Mouse (Mus musculus) G1E-ER4 (cell line): ENCODE data around the gene Gm21970. TPM values are rescaled to one million over a fixed set of nuclear protein-coding genes. Genes with fewer than 3 reads are reported as not detected.

Source experiments
- GATA1 ChIP-seq: IDR thresholded peaks from one replicate; pipeline ENCODE4 v1.8.0; 2012; ENCODE audit warnings: low read length, inconsistent platforms
- polyA plus RNA-seq: library from polyadenylated mRNA; stranded (reverse); fragments of >175 nt; gene quantifications from 2 replicates; pipeline ENCODE4 v1.2.3, GENCODE M21; 2012

Gm21970 gene
- polyA plus RNA-seq, 1 experiment = not detected

- TF ChIP-seq GATA1 = no peak
Observed at GRCm38 (mm10) chr16:91405640-91406584, 14.4 kb downstream of the Gm21970 start, which contains the start of gene Il10rb. Gene Il10rb (plus strand): TSS chr16:91406164.

GRCm38 (mm10) chr16:91406585-91407220 lies 15.2 kb downstream of the Gm21970 start:
- TF ChIP-seq GATA1 = no peak

DNA sequence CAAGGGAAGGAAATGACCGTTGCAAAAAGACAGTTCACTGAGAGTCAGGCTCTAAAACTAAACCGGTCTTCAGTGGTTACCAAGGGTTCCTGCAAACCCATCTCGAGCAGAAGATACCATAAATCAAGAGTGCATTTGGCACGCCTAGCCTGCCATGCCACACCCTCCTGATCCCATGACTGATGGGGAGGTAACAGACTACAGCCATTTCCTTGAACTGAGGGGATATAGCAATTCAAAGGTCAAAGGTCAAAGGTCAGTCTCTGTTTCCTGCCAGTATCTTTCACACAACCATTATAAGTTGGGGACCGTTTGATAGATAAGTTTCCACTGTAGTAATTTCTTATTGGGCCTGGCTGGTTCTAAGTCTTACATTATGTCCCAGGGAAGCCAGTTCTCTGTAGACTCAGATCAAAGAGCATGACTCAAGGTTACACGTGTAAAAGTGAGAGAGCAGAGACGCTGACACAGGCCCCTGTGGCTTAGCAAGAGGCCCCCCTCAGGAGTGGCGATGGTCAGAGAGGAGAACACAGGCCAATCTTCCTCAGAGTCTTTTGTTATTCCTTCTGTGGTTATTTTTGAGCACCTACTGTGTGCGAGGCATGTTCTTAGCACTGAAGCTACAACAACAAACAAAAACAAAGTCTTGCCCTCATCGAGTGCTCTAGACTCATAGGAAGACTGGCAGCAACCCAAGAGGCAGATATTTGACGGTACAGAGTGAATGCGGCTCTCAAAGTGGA lies 21.8 kb downstream of the Gm21970 start:
- TF ChIP-seq GATA1 = no peak

DNA sequence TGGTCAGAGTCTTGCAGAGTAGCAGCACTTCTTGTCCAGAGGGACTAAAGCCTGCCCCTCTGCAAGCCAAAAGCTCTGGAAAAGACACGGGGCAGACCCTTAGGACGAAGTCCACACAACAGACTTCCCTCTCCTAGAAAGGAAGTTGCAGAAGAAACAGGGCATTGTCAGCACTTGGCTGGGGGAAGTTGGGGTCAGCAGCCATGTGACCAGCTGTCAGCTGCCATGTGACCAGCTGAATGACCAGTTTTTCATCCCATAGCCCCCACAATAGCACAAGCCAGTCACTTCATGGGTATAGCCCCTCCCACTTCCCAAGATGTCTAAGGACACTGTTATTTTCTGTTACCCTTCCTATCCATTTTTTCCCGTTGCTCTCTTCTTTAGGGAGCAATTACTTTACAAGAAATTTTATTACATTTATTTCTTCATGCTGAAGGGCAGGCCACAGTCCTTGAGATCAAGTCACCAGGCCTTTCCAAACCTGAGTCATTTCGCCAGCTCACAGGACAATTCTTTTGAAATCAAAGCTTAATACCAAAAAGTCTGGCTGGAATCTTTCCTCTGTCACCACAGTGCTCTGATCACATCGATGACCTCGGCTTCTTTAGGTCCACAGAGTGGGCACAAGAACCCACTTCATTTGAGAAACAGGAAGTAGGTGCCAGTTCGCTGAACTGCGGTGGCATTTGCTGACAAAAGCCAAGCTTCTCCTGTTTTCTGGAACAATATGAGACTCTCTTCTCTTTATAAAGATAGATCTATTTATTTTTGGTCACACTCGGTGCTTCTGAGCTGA lies 24.1 kb downstream of the Gm21970 start:
- TF ChIP-seq GATA1 = no peak

- no peak for TF ChIP-seq GATA1
Observed at GRCm38 (mm10) chr16:91416357-91416756, 24.8 kb downstream of the Gm21970 start.

DNA sequence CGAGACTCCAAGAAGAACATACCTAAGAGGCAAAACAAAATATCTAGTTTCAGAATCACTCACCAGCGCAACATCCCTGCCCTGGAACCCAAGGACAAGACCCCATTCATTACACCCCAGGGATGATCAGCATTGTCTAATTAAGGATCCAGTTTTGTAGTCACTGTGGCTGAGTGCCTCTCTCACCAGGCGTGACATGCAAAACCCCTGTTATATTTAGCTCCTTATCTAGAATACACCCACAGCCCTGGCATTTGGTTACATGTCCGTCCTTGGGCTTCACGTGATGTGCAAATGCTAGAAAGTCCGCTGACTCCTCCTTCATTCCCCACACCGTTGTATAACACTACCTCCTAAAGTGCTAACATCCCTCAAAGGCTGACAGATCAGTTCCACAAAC lies 25.4 kb downstream of the Gm21970 start:
- TF ChIP-seq GATA1 = no peak

- no peak for TF ChIP-seq GATA1
Observed at GRCm38 (mm10) chr16:91418531-91418930, 27.0 kb downstream of the Gm21970 start.

- no peak for TF ChIP-seq GATA1
Observed at GRCm38 (mm10) chr16:91425816-91426215, 34.3 kb downstream of the Gm21970 start.

DNA sequence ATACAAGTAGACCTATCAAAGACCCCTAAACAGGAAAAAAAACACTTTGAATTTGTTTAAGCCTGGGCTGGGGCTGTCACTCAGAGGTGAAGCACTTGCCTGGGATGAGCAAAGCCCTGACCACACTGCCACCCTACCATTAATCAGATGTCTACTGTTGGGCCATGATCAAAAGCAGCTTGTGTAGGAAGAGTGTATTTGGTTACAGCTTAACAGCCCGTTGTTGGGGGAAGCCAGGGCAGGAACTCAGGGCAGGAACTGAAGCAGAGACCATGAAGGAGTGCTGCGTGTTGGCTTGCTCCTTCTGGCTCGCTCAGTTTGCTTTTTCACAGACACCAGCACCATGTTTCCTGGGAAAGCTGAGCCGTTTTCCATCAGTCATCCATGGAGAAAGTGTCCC lies 35.1 kb downstream of the Gm21970 start:
- no peak for TF ChIP-seq GATA1

DNA sequence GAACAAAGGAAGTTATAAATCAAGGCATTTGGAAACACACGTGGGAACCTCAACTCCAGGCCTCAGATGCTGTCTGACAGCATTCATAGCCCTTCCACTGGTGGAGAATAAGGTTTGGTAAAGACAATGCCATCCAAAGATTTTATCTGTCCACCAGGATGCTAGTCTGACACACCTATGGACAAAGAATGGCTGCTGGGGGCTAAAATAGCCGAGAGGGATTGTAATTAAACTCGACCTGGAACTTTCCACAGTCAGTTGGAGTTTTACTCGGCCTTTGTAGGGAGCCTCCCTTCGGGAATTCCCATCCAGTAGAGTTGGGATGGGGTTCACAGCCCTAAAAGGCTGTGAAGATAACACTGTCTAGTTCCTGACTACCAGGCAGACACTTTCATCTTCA lies 35.9 kb downstream of the Gm21970 start:
- no peak for TF ChIP-seq GATA1

GRCm38 (mm10) chr16:91428259-91428865 lies 36.8 kb downstream of the Gm21970 start:
- TF ChIP-seq GATA1 = no peak

- no peak for TF ChIP-seq GATA1
Observed at GRCm38 (mm10) chr16:91432720-91433328, 41.3 kb downstream of the Gm21970 start.

GRCm38 (mm10) chr16:91433329-91433933 lies 41.9 kb downstream of the Gm21970 start:
- no peak for TF ChIP-seq GATA1

DNA sequence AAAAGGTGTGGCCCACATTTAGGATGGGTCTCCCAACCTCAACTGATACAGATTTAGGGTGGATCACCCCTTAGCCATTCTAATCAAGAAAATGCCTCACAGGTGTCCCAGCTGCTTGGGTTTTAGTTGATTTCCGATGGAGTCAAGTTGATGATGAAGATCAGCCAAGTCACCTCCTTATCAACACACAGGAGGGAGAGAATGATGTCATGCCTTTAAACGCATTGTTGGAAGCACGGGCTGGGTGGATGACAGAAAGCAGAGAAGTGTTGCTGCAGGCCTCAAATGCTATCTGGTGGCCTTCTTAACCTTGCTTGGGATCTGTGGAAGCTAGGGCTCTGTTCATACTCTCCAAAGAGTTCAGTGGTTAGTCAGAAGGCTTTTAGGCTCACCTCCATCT lies 42.6 kb downstream of the Gm21970 start:
- TF ChIP-seq GATA1 = no peak
